Mouse (Mus musculus) duodenum, adult 2 months (tissue): ENCODE data around the gene Defa31. TPM values are rescaled to one million over a fixed set of nuclear protein-coding genes. Genes with fewer than 3 reads are reported as not detected.

Experiments
- polyA plus RNA-seq: library from polyadenylated mRNA; depleted of rRNA; stranded (reverse); fragments of >200 nt; gene quantifications from 2 replicates; pipeline ENCODE4 v1.2.3, GENCODE M21; 2012; ENCODE audit warnings: low replicate concordance; rRNA removed

Gene Defa31
- not detected in 2 replicates for polyA plus RNA-seq

GRCm38 (mm10) chr8:21191314-21191713 lies at the start of gene Defa31:
Gene Defa31, plus strand, starts transcription at chr8:21191614.

GRCm38 (mm10) chr8:21161977-21162376 lies 29.4 kb upstream of the Defa31 start, which contains the start of gene Defa22:
Gene Defa22, plus strand, starts transcription at chr8:21162277.

GRCm38 (mm10) chr8:21201261-21201660 lies 9.8 kb downstream of the Defa31 start, which contains the start of gene Gm15293:
Gene Gm15293, plus strand, starts transcription at chr8:21201561.

Other genes starting within 250 kb of the Defa31 start
- not detected in 2 replicates for gene AY761185, start 246.9 kb upstream of the Defa31 start, polyA plus RNA-seq
- 14.3 TPM in 1 of 2 replicates, not detected in the other for gene Defa21, start 166.1 kb upstream of the Defa31 start, polyA plus RNA-seq
- gene Defa23, start 136.6 kb upstream of the Defa31 start, polyA plus RNA-seq: 192 and 728 TPM in 2 replicates
- gene Defa35, start 126.6 kb upstream of the Defa31 start, polyA plus RNA-seq: 6.8 and 56.6 TPM in 2 replicates
- gene Defa25, start 107.2 kb upstream of the Defa31 start, polyA plus RNA-seq: not detected in 2 replicates
- 15.7 and 126 TPM in 2 replicates for gene Gm14851, start 95.6 kb upstream of the Defa31 start, polyA plus RNA-seq
- gene Defa30, start 57.0 kb upstream of the Defa31 start, polyA plus RNA-seq: 70.6 and 73.6 TPM in 2 replicates
- gene Defa22, start 29.3 kb upstream of the Defa31 start, polyA plus RNA-seq: 1.9 and 10.4 TPM in 2 replicates
- gene Gm15293, start 9.9 kb downstream of the Defa31 start, polyA plus RNA-seq: 0.56 and 2.0 TPM in 2 replicates
- gene Gm15292, start 58.1 kb downstream of the Defa31 start, polyA plus RNA-seq: 0.77 and 20.8 TPM in 2 replicates
- gene Defa27, start 123.9 kb downstream of the Defa31 start, polyA plus RNA-seq: not detected in 2 replicates
- 87.2 and 348 TPM in 2 replicates for gene Defa29, start 135.4 kb downstream of the Defa31 start, polyA plus RNA-seq
- gene Defa2, start 186.9 kb downstream of the Defa31 start, polyA plus RNA-seq: 16.4 TPM in 1 of 2 replicates, not detected in the other
- 3.2 TPM in 1 of 2 replicates, not detected in the other for gene Defa33, start 200.2 kb downstream of the Defa31 start, polyA plus RNA-seq
- gene Defa36, start 235.8 kb downstream of the Defa31 start, polyA plus RNA-seq: 162 and 240 TPM in 2 replicates